Comparison of ENCODE assay signal across 8 mouse cellular contexts in the genomic region with DNA sequence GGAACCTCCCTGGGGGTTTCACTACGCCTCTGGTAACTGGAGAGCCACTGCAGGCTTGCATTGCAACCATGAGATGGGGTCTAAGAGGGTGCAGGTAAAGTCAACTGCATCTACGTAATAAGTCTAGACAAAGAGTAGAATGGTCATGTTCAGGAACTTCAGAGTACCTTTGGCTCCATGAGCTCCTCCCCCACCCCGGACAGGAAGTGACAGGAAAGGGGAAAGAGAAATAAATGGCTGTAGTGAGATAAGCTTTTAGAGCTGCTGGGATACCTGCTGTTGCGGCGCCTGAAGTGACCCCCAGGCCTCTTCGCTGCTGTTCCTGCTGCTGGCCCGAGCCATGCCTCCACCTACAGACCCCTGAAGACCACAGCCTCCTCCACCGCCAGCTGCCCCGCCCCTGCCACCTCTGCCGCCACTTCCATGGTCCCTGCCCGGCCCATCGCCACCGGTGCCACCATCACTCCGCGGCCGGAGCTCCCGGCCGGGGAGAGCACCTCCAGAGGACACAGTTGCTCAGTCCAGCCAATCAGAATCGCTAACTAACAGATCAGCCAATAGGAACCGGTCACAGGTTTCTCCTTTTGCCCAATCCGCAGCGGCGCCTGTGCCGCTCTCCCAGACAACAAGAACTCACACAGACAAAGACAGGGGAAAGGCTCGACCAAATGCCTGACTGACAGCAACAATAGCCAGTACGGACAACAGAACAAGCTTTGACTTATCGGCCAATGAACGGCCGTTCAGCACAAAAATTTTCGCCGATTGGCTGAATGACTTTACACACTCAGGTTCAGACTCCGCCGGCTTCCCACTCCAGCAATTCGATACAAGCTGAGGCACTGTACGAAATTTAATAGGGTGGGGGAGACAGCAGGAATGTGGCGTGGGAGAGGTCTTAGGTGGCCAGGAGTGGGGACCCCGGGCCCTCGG. TPM values are rescaled to one million over a fixed set of nuclear protein-coding genes. Genes with fewer than 3 reads are reported as not detected.
DNase-seq lines count a peak whose midpoint lies in the region; ATAC-seq and TF ChIP-seq lines count a peak whose summit lies in the region.

A gene (minus strand): TSS at position 630 of the 933 bp plus-strand sequence.

- H3K27me3 ChIP-seq in hindbrain, embryonic 10.5 days (ENCODE audit: insufficient read depth, poor library complexity, severe bottlenecking), result no peaks in the 10 kb centered on the region
- H3K27me3 ChIP-seq in lung, postnatal 0 days (replicated peaks; ENCODE audit: insufficient read depth, low read length), result no peaks in the 10 kb centered on the region

- H3K4me1 ChIP-seq in hindbrain, embryonic 10.5 days (replicated peaks), result peaks cover 75% of the 10 kb centered on the region
- peaks cover 16% of the 10 kb centered on the region for H3K4me1 ChIP-seq in lung, postnatal 0 days (ENCODE audit: insufficient read depth, low read depth, low read length)

- DNase-seq in MN1 (ENCODE audit: low spot score), result peak; percentile 99
- DNase-seq in cerebellum, adult 9-10 months, result peak; percentile 99
- DNase-seq in hindbrain, embryonic 10.5 days (ENCODE audit: low spot score), result peak; percentile 96
- DNase-seq in layer of hippocampus, adult 9-11 months, result peak; percentile 99
- DNase-seq in lung, postnatal 0 days (ENCODE audit: low spot score), result peak; percentile 99
- peak; percentile 86 for DNase-seq in ovary, postnatal 14 days (ENCODE audit: low spot score)
- DNase-seq in thymus, postnatal 14 days, result peak; percentile 92

- H3K4me3 ChIP-seq in hindbrain, embryonic 10.5 days, result peak within 1 kb of the TSS; percentile 91
- H3K4me3 ChIP-seq in lung, postnatal 0 days (ENCODE audit: low read depth, low read length), result peak within 1 kb of the TSS; percentile 61

- peak; percentile 48; the same call in 1 of the 2 replicates for TF ChIP-seq EP300 in lung, postnatal 0 days (IDR thresholded peaks at IDR 0.05)

- peak within 1 kb of the TSS; percentile 99 for H3K27ac ChIP-seq in hindbrain, embryonic 10.5 days
- H3K27ac ChIP-seq in lung, postnatal 0 days (ENCODE audit: low read length), result peak within 1 kb of the TSS; percentile 86

- H3K9me3 ChIP-seq in hindbrain, embryonic 10.5 days, result no peaks in the 10 kb centered on the region
- H3K9me3 ChIP-seq in lung, postnatal 0 days (ENCODE audit: low read length), result no peaks in the 10 kb centered on the region

- peak within 1 kb of the TSS; percentile 98 for H3K4me2 ChIP-seq in lung, postnatal 0 days (replicated peaks; ENCODE audit: low read depth, low read length)

- under 1% methylated on average over 38 of the region's 38 CpGs for WGBS in hindbrain, embryonic 10.5 days
- under 1% methylated on average over 34 of the region's 38 CpGs for WGBS in lung, postnatal 0 days

- ATAC-seq in frontal cortex, adult (ENCODE audit: low TSS enrichment), result peak; percentile 87
- ATAC-seq in lung, postnatal 0 days, result peak; percentile 97

- TF ChIP-seq CTCF in lung, postnatal 0 days (IDR thresholded peaks at IDR 0.05), result peak; percentile 13; the same call in 1 of the 2 replicates

- H3K36me3 ChIP-seq in hindbrain, embryonic 10.5 days, result peaks cover 40% of the 10 kb centered on the region
- no peaks in the 10 kb centered on the region for H3K36me3 ChIP-seq in lung, postnatal 0 days (ENCODE audit: insufficient read depth, low read length)

- H3K9ac ChIP-seq in lung, postnatal 0 days (replicated peaks; ENCODE audit: low read depth), result peak within 1 kb of the TSS; percentile 59

RNA-seq across cellular contexts. Expression of the gene that starts here (rescaled TPM):
- polyA plus RNA-seq in hindbrain, embryonic 10.5 days (2016; fragmentation: Nextera tagmentation; extraction: Ambion mirVana), result 157 and 245 TPM in 2 replicates
- polyA plus RNA-seq in lung, postnatal 0 days (2015; fragmentation: Nextera tagmentation; extraction: Ambion mirVana), result 57.9 and 62.4 TPM in 2 replicates

Comparison
In these comparisons a context has a peak if more than half of its experiments do, and no peak if none do; other contexts are left out.
1. Peak in every context shown above with its lines: DNase-seq, ATAC-seq, H3K4me3 ChIP-seq and H3K27ac ChIP-seq.